Mouse (Mus musculus): Measurements from ENCODE around the gene Stxbp4. TPM values are rescaled to one million over a fixed set of nuclear protein-coding genes. Genes with fewer than 3 reads are reported as not detected.
A peak's percentile ranks its signal among the peaks of the same experiment; 100 is the strongest.

The Stxbp4 gene
- polyA plus RNA-seq, 1 experiment from 2014 or later = 20.8 TPM

DNA sequence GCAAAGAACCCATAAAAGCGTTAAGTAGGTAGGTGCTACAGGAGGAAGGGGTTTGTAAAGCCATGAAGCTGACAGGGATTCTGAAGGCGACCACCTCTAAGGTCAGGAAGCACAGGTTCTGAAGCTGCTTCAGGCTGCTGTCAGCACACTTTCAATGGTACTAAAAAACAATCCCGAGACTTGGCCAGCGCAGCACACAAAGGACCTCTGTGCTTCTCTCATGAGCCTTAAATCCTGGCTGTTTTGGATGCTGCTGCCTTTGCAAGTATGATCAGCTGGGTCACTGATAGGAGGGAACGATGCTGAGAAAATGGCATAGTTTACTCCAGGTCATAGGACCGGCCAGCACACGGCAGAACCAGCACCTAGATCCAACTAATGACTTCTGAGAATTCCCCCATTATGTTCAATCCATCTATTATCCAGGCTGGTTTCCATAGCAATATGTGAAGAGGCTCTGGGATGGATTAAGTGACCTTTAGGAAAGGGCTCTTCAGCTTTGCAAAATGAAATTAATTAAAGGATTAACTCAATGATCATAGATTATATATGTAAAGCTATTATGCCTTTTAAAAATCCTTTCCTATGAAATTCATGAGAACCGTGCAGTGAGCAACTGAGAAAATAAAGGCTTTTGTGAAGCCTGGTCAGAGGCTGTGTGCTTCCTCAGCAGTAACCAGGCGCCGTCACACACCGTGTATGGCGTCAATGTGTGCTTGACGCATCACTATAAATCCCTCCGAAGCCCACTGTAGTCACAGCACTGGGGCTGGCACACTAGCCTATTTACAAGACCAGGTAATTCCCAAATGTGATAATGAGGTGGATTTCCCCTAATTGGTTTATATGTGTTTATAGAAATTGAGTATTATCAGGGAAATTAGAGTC is 152.9 kb downstream of the Stxbp4 start:
- no peaks in the 10 kb centered on the region for H3K9me3 ChIP-seq
- H3K4me1 ChIP-seq = peaks cover 10% of the 10 kb centered on the region
- 16% methylated on average over 14 of the region's 14 CpGs for WGBS
- H3K4me3 ChIP-seq = no peak overlapping the region
- 0 out of 2 replicates have a peak overlapping the region, but pooled peaks have one; percentile 9 for H3K27ac ChIP-seq (replicated peaks)
- no peaks in the 10 kb centered on the region for H3K27me3 ChIP-seq
- no peak overlapping the region for H3K4me2 ChIP-seq (replicated peaks)
- no peak overlapping the region for H3K9ac ChIP-seq (replicated peaks)
- H3K36me3 ChIP-seq = no peaks in the 10 kb centered on the region
- ATAC-seq (replicated peaks) = peak; percentile 69; the same call in 1 of the 2 replicates

DNA sequence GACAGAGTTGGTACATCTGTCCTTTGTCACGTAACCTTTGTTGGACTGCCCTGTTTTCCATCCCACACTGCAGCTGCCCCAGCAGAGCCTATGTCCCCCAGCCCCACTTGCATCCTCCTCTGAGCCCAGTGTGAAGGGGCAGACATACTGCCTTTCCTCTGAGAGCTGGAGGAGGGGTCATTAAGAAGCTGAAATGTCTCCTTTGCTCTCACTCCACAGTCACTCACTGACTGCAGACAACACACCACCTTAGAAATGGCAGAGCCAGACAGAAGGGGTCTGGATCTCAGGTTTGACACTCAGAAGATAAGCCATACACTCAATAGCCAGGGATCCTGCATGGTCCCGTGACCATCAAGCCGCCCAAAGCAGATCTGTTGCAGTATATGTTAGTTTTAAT is 154.1 kb downstream of the Stxbp4 start:
- H3K4me3 ChIP-seq = no peak overlapping the region
- no peak overlapping the region for H3K9ac ChIP-seq (replicated peaks)
- ATAC-seq (replicated peaks) = no peak
- peaks cover 10% of the 10 kb centered on the region for H3K4me1 ChIP-seq
- WGBS = 86% methylated on average over 3 of the region's 3 CpGs
- H3K36me3 ChIP-seq = no peaks in the 10 kb centered on the region
- no peaks in the 10 kb centered on the region for H3K9me3 ChIP-seq
- no peaks in the 10 kb centered on the region for H3K27me3 ChIP-seq
- H3K4me2 ChIP-seq (replicated peaks) = no peak overlapping the region
- H3K27ac ChIP-seq (replicated peaks) = no peak overlapping the region

DNA sequence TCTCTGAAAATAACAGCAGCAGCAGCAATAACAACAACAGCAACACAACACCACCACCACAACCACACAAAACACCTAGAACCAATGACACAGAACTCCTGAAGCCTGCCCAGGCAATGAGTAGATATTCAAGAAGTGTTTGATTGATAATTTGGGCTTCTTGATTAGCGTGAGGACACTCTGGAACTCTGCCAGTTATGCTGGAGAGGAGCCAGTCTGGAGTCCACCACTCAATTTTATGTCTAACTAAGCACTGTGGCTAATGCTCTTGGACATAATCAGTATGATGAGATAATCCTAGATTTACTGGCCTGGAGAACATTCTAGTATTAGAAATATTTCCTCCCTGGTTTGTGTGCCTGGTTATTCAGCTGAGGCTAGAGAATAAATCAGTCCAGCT is 156.1 kb downstream of the Stxbp4 start:
- H3K36me3 ChIP-seq = no peaks in the 10 kb centered on the region
- no peaks in the 10 kb centered on the region for H3K9me3 ChIP-seq
- ATAC-seq (replicated peaks) = no peak
- H3K4me1 ChIP-seq = peaks cover 10% of the 10 kb centered on the region
- no peak overlapping the region for H3K4me2 ChIP-seq (replicated peaks)
- H3K27me3 ChIP-seq = no peaks in the 10 kb centered on the region
- H3K27ac ChIP-seq (replicated peaks) = no peak overlapping the region
- no peak overlapping the region for H3K9ac ChIP-seq (replicated peaks)
- WGBS = 31% methylated on average over 1 of the region's 1 CpGs
- H3K4me3 ChIP-seq = no peak overlapping the region

DNA sequence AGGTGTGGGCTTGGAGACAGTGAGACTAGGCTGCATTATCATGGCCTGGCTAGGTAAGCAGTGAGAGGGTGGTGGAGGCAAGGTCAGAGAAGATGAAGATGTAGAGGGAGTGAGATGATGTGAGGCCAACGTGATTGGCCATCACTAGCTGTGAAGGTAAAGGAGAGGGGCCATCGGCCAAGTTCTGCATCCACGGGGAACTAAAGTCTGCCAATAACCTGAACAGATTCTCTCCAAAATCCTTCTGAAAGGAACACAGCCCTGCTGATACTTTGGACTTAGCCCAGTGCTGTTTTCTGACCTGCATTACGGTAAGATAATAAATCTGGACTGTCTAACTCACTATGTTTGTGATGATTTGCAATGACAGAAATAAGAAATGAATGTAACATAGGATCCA is 167.6 kb downstream of the Stxbp4 start:
- Histone ChIP-seq H3K4me1 (no peaks in the 10 kb centered on the region), H3K4me3 (no peak overlapping the region), H3K9ac (replicated peaks) (no peak overlapping the region), H3K27ac (replicated peaks) (no peak overlapping the region), H3K36me3 (no peaks in the 10 kb centered on the region), H3K27me3 (no peaks in the 10 kb centered on the region), H3K9me3 (no peaks in the 10 kb centered on the region), H3K4me2 (replicated peaks) (no peak overlapping the region)
- ATAC-seq (replicated peaks) = no peak
- 92% methylated on average over 4 of the region's 4 CpGs for WGBS

DNA sequence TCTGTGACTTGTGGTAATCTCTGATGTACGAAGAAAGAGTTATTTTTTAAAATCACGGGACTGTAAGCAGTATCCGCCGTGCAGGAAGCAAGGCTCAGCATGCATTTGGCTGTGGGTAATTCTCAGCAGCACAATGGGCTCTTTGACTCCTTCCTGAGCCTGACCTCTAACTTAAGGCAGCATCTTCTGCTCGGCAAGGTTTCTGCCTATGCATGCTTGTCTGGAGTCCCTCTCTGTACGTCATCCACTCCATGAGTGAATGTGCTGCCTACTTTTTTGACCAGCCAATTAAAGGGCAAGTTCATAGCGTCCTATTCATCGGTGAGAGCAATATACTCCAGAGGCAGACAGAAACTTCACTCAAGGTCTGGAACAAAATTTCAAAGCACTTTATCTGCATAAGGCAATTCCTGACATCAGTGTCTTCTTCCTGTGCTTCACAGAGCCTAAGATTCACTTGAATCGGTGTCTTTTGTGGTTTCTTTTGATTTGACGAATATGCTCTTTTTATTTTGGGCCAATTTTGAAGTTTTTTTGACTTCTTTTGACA is 173.8 kb downstream of the Stxbp4 start:
- Histone ChIP-seq H3K9me3 (no peaks in the 10 kb centered on the region), H3K27me3 (no peaks in the 10 kb centered on the region), H3K9ac (replicated peaks) (no peak overlapping the region), H3K27ac (replicated peaks) (no peak overlapping the region), H3K4me3 (no peak overlapping the region), H3K4me1 (no peaks in the 10 kb centered on the region), H3K4me2 (replicated peaks) (no peak overlapping the region), H3K36me3 (no peaks in the 10 kb centered on the region)
- 63% methylated on average over 10 of the region's 10 CpGs for WGBS
- ATAC-seq (replicated peaks) = no peak

DNA sequence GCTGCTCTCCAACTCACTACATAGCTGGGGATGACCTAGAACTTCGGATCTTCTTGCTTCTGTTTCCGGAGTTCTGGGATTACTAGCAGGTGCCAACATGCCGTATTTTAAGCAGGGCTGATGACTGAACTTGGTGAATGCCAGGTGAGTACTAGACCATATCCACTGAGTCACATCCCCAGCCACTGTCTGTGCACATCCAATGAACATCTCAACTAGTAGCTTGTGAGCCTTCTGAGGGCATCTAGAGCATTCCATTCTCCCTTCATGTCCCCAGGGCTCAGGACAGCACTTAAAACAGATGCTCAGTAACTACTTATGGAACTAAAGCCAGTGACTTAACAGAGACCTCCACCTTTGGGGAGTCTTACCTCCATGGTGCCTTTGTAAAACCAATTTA is 177.4 kb downstream of the Stxbp4 start:
- WGBS = 87% methylated on average over 3 of the region's 3 CpGs
- H3K9me3 ChIP-seq = no peaks in the 10 kb centered on the region
- no peak overlapping the region for H3K9ac ChIP-seq (replicated peaks)
- no peaks in the 10 kb centered on the region for H3K36me3 ChIP-seq
- no peaks in the 10 kb centered on the region for H3K4me1 ChIP-seq
- H3K27me3 ChIP-seq = no peaks in the 10 kb centered on the region
- ATAC-seq (replicated peaks) = no peak
- no peak overlapping the region for H3K4me3 ChIP-seq
- no peak overlapping the region for H3K27ac ChIP-seq (replicated peaks)
- no peak overlapping the region for H3K4me2 ChIP-seq (replicated peaks)

DNA sequence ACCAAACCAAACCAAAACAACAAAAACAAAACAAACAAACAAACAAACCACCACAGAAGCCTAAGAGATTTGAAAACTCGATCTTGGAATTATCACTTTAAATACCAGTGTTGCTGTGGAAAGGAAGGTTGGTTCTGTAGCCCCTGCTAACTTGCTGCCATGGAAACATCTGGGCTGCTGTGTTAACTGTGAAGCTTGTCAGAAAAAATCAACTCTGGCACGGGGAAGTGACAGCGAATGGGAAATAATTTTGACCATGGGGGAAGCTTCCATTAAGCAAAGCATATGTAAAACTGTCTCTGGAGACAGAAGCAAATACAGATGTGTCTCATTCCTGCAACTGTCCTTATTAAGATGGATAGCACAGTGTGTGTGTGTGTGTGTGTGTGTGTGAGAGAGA is 185.8 kb downstream of the Stxbp4 start:
- Histone ChIP-seq H3K27ac (replicated peaks) (no peak overlapping the region), H3K36me3 (no peaks in the 10 kb centered on the region), H3K4me3 (no peak overlapping the region), H3K9me3 (no peaks in the 10 kb centered on the region), H3K9ac (replicated peaks) (no peak overlapping the region), H3K27me3 (no peaks in the 10 kb centered on the region), H3K4me2 (replicated peaks) (no peak overlapping the region), H3K4me1 (peaks cover 5% of the 10 kb centered on the region)
- ATAC-seq (replicated peaks) = no peak
- WGBS = 71% methylated on average over 3 of the region's 3 CpGs

DNA sequence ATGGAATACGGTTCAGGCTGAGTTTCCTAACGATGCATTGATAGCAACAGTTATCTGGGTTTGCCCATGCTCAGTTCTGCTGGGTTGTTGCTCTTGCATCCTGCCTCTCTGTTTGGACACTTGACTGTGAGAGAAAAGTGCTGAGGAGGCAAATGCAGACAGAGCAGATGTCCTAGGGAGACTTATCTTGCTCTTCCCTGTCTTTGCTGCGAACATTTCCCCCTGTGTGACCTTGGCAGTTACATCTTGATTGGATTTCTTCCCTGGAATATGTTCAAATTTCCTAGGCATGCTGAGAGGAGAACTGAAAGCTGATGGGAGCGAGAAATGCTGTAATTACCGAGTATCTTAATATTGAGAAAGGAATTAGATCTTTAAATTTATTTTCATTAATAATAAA is 186.4 kb downstream of the Stxbp4 start:
- Histone ChIP-seq H3K27me3 (no peaks in the 10 kb centered on the region), H3K9me3 (no peaks in the 10 kb centered on the region), H3K4me1 (peaks cover 5% of the 10 kb centered on the region), H3K36me3 (no peaks in the 10 kb centered on the region), H3K9ac (replicated peaks) (no peak overlapping the region), H3K4me3 (no peak overlapping the region), H3K27ac (replicated peaks) (0 out of 2 replicates have a peak overlapping the region, but pooled peaks have one; percentile 15), H3K4me2 (replicated peaks) (no peak overlapping the region)
- ATAC-seq (replicated peaks) = no peak
- 58% methylated on average over 5 of the region's 5 CpGs for WGBS

DNA sequence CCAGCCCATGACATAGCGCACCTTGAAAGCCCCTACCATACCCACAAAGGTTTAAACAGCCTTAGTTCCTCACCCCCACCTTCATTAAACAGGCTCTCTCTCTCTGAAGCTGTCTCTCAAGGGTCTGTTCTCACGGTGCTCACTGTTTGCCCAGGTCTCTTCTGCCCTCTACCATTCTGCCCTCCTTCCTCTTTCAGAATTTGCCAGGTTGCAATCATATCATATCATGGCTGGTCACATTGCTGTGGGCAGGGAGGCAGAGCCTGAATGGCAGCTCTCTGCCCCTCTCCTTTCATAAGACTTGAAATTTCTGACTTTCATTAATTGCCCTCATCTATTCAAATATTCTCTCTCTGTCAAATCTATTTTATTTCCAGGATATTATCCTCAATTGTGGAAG is 195.4 kb downstream of the Stxbp4 start:
- H3K27ac ChIP-seq (replicated peaks) = no peak overlapping the region
- H3K27me3 ChIP-seq = peaks cover 39% of the 10 kb centered on the region
- H3K4me2 ChIP-seq (replicated peaks) = no peak overlapping the region
- H3K4me1 ChIP-seq = peaks cover 2% of the 10 kb centered on the region; the same call in 1 of the 2 replicates
- no peaks in the 10 kb centered on the region for H3K36me3 ChIP-seq
- 84% methylated on average over 2 of the region's 2 CpGs for WGBS
- H3K9ac ChIP-seq (replicated peaks) = no peak overlapping the region
- ATAC-seq (replicated peaks) = no peak
- no peak overlapping the region for H3K4me3 ChIP-seq
- no peaks in the 10 kb centered on the region for H3K9me3 ChIP-seq

DNA sequence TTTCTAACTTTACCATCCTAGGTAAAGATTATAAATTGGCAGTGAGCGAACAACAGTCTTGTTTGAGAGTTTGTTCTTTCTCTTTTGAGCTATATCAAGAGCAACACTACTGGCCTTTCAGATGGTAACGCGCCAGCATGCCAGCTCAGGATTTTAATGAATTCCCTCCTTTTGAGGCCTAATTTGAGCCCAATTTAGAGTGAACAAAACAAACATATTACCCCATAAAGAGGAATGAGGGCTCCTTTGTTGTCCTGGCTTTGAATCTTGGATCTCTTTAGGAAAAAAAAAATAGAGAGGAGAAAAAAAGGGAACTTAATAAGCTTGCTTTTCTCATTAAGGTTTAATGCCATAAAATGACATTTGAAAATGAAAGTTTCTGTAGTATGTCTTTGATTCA is 197.0 kb downstream of the Stxbp4 start:
- ATAC-seq (replicated peaks) = no peak

DNA sequence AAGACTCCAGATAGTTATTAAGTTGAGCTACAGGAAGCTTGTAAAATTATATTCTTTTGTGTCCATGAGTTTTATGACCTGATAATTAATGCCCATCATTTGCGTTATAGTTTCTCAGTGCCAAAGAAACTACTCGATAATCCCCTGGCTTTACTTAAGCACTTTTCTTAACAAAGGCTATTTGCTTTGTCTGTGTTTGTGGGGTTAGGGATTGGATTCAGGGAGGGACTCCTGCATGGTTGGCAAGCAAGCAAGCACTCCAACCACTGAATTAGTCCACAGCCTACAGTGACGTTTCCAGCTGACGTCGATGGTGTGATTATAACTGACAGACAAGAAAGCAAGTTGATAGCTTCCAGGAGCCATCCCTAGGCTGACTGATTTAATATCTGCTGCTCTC is 199.1 kb downstream of the Stxbp4 start:
- 33% methylated on average over 5 of the region's 5 CpGs for WGBS
- H3K4me3 ChIP-seq = no peak overlapping the region
- no peak for ATAC-seq (replicated peaks)
- H3K36me3 ChIP-seq = no peaks in the 10 kb centered on the region
- peaks cover 39% of the 10 kb centered on the region for H3K27me3 ChIP-seq
- no peaks in the 10 kb centered on the region for H3K9me3 ChIP-seq
- H3K4me1 ChIP-seq = peaks cover 2% of the 10 kb centered on the region; the same call in 1 of the 2 replicates
- H3K9ac ChIP-seq (replicated peaks) = no peak overlapping the region
- no peak overlapping the region for H3K4me2 ChIP-seq (replicated peaks)
- H3K27ac ChIP-seq (replicated peaks) = no peak overlapping the region

More for the DNA sequence above, 197.0 kb downstream of the Stxbp4 start:
- 11% methylated on average over 3 of the region's 3 CpGs for WGBS
- no peak overlapping the region for H3K4me2 ChIP-seq (replicated peaks)
- H3K27me3 ChIP-seq = peaks cover 43% of the 10 kb centered on the region
- no peak overlapping the region for H3K9ac ChIP-seq (replicated peaks)
- H3K9me3 ChIP-seq = no peaks in the 10 kb centered on the region
- no peaks in the 10 kb centered on the region for H3K36me3 ChIP-seq
- no peak overlapping the region for H3K4me3 ChIP-seq
- peaks cover 2% of the 10 kb centered on the region; the same call in 1 of the 2 replicates for H3K4me1 ChIP-seq
- no peak overlapping the region for H3K27ac ChIP-seq (replicated peaks)
